Mouse (Mus musculus): ENCODE measurements around the gene Bicra.

Gene Bicra

GRCm38 (mm10) chr7:16047338-16048146, at the start of gene Bicra:
Bicra (minus strand) TSS chr7:16047921.
- DNase-seq (ENCODE audit: low spot score in 2 of 2): peak; percentile 83 to 84

DNA sequence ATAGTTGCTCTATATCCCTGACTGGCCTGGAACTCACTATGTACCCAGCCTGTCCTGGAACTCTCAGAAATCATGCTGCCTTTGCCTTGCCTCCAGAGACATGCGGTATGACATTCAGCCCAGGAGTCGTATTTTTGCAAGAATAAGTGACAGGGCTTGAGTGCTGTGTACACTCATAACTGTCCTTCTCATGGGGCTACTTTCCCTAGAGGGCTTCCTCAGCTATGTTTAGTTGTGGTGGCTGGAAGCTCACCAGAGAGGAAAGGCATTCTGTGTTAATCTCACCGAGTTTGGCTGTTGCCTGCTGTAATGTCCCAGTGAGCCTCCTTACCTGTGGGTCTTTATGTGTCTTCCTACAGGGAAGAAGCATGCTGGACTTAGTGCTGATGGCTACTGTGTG, 46.9 kb upstream of the Bicra start:
- no peak for DNase-seq (ENCODE audit: low spot score in 2 of 2)

DNA sequence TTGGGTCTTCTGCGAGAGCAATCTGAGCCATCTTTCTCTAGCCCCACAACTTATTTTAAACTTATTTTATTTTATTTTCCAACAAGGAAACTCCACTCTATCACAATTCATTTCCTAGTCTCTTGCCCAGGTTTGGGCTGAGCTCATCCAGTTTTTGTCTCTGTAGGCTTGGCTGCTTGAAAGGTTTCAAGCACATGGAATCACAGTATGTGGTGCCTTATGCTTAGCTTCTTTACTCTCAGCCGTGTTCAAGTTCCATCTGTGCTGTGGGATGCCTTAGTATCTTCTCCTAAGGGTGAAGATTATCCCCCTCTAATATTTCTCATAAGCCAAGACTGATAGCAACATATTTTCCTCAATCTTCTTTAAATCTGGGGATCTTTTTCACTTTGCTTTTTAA, 39.9 kb upstream of the Bicra start:
- no peak for DNase-seq (ENCODE audit: low spot score in 2 of 2)

DNA sequence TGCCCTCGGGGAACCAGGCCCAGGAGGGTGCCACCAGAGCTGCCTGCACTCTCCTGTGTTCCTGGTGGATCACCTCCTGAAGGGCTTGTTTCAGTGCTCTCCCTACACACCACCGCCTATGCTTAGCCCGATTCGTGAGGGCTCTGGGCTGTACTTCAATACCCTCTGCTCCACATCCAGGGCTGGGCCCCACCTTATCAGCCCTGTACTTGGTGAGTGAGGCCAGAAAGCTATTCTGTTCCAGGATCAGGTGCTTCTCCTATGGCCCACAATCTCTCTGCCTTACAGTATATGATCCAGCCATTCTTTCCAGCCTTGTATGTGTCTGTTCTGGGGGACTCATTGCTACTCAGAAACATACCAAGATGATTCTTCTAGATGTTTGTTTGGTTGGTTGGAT, 35.6 kb upstream of the Bicra start:
- no peak for DNase-seq (ENCODE audit: low spot score in 2 of 2)

- DNase-seq (ENCODE audit: low spot score in 2 of 2): no peak
Observed at GRCm38 (mm10) chr7:16080581-16080980, 32.9 kb upstream of the Bicra start.

DNA sequence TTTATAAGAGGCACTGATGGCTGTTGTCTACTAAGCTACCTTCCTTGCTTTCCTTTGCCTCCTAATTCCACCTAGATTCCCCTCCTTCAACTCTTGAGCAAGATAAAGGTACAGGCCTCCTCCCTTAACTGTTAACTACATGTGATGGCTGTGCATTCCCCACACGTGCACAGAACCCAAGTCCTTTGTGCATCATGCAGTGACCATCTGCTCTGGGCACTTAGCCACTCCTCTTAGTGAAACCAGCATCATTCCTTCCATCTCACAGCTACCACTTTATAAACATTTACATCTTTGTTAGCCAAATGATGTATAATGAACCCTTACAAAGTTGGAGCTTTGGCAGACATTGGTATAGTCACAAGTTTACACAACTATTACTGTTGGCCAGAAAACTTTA, 32.2 kb upstream of the Bicra start:
- DNase-seq (ENCODE audit: low spot score in 2 of 2): no peak

DNA sequence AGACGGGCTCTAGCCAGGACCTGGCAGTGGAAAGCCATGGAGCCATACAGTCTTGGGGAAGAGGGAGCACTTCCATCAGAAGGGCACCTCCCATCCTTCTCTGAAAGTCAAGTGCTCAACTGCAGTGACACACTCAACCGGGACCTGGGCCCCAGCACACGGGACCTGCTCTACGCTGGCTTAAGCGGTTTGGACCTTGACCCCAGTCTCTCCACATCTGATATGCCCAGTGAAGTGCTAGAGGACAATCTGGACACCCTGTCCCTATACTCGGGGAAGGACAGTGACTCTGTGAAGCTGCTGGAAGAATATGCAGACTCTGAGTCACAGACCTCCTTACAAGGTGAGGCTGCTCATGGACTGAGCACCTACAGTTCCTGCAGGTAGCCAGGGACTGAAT, 24.2 kb upstream of the Bicra start:
- DNase-seq (ENCODE audit: low spot score in 2 of 2): no peak

- DNase-seq (ENCODE audit: low spot score in 2 of 2): no peak
Observed at GRCm38 (mm10) chr7:16070846-16071245, 23.1 kb upstream of the Bicra start.

DNA sequence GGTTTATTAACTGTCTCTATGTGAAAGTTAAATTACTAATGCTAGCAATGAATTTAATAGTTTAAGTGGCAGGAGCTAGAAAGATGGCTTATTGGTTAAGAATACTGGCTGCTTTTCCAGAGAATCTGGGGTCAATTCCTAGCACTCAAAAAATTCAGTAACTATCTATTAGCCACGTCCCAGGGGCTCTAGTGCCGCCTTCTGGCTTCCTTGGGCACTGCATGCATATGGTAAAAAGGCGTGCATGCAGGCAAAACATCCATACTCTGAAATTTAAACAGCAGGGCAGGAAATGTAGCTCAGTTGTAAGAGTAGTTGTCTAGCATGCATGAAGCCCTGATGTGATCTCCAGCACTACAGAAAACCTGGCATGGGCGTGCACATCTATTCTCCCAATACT, 15.8 kb upstream of the Bicra start:
- DNase-seq (ENCODE audit: low spot score in 2 of 2): no peak

DNA sequence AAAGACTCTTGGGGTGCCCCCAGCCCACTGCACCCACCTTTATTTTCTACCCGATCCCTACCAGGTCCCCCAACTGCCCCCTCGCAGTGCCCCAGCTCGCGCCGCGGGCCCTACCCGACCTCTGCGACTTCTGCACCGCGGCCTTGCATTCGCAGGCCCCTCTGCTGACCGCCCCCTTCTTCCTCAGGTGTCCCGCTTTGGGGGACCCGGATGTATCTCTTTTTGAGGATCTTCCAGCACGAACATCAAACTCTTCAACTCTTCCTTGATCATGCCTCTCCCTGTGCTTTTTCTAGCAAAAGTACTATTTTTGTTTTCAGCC, 14.3 kb upstream of the Bicra start:
- DNase-seq (ENCODE audit: low spot score in 2 of 2): no peak

DNA sequence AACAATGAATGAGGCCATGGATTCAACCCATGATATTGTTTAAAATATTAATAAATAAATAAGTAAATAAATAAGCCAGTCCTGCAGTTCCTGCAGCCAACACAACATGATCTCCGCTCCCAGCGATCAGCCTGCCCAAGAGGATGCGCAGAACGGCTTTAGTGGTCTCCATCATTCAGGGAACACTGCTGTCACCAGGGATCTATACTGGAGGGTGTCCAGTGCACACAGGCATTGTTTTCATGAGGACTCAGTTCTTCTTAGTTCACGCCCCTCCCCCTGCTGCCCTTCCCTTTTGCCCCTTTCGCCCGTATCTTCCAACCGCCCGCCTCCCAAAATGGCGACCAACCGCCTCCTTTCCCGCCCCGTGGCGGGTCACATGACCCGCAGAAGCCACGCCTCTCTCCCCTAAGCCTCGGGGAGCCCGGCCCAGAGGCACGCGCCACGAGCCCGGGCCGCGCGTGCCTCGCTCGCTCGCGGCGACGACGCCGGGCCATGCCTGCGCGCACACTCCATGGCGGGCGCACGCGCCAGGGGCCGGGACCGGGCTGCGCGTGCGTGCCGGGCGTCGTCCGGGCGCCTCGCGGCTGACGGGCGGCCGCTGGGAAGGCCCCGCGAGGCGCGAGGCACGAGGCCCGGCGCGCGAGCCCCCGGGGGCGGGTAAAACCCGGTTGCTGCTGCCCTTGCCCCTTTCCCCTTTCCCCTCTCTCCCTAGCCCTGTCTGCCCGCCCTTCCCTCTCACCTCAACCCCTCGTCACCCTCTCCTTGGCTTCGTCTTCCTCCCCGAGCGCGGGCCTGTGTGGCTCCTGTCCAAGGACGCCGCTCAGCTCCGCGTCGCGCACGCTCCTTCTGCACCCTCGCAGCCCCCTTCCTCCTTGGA, 13.7 kb upstream of the Bicra start, which contains the start of gene Zfp541:
Gene Zfp541, plus strand, starts transcription at position 596 of the 880 bp plus-strand sequence.
- DNase-seq (ENCODE audit: low spot score in 2 of 2): no peak

DNA sequence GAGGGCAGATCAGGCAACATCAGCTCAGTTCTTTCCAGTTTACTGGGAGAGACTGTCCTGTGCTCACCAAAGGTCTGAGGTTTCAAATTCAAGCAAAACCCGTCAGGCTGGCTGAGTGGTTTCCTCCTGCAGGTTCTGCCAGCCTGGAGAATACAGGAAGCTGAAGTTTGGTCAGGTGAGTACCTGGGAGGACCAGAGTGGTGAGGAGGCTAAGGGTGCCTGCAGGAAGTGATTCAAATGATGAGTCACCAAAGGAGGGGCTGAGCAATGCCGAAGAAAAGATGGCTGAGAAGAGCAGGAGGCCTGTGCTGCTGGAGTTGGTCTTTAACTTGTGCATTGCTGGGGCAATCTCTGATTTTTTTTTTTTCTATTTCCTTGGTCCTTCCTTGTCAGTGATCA, 9.4 kb upstream of the Bicra start:
- DNase-seq (ENCODE audit: low spot score in 2 of 2): no peak

DNA sequence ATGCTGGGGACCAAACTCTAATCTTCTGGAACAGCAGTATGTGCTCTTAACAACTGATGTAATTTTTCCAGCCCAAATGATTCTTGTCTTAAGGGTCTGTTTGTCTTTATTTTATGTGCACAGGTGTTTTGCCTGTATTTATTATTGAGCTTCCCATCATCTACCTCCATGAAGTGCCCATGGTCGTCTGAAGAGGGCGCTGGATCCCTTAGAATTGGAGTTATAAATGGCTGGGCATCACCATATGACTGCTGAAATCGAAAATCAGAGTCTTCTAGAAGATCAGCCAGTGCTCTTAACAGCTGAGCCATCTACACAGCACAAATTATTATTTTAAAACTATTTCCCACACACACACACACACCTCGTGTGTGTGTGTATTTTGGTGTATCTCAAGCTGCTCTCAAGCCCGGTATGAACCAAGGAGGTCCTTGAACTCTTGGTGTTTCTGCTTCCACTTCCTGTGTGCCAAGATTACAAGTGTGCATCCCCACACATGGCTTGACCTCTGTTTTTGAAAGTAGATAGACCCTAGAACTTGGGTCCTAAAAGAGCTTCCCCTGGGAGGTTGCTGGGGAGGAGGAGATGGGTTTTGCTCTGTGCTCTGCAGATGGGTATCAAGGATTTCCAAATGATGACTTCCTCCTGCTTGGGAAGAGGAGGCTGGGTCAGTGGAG, 8.9 kb upstream of the Bicra start:
- no peak for DNase-seq (ENCODE audit: low spot score in 2 of 2)

GRCm38 (mm10) chr7:16055665-16056064, 7.9 kb upstream of the Bicra start:
- DNase-seq (ENCODE audit: low spot score in 2 of 2): no peak

DNA sequence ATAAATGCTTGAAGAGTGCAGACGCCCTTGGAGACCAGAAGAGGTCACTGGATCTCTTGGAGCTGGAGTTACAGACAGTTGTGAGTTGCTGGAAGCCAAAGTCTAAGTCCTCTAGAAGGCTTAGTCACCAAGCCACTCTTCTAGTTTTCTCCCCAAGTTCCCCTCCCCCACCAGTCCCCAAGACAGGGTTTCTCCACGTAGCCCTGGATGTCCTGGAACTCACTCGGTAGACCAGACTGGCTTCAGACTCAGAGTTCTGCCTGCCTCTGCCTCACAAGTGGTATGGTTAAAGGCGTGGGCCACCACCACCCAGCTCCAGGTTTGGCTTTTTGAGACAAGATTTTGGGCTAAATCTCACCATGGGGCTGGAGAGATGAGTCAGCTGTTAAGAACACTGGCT, 7.2 kb upstream of the Bicra start:
- DNase-seq (ENCODE audit: low spot score in 2 of 2): no peak

- DNase-seq (ENCODE audit: low spot score in 2 of 2): no peak
Observed at GRCm38 (mm10) chr7:16053105-16053504, 5.4 kb upstream of the Bicra start.

DNA sequence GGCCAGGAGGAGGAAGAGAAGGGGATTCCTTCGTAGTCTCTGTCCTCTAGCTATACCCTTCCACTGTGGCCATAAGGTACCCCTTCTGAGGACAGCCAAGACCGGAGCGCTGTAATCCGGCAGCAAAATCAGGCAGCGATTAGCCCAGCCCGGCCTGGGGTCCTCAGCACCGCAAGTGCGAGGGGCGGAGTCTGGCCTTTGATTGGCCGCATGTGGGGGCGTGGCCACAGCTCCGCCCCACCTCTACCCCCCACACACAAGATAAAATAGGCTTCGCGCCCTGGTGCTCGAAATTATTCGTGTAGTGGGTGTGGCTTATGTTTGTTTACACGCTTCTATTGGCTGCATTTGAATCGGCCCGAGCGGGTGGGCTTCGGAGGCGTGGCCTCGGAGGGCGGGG, 5.0 kb upstream of the Bicra start:
- peak; percentile 92 to 95 for DNase-seq (ENCODE audit: low spot score in 2 of 2)

- peak; percentile 57 to 74 for DNase-seq (ENCODE audit: low spot score in 2 of 2)
Observed at GRCm38 (mm10) chr7:16051883-16052595, 4.3 kb upstream of the Bicra start.

DNA sequence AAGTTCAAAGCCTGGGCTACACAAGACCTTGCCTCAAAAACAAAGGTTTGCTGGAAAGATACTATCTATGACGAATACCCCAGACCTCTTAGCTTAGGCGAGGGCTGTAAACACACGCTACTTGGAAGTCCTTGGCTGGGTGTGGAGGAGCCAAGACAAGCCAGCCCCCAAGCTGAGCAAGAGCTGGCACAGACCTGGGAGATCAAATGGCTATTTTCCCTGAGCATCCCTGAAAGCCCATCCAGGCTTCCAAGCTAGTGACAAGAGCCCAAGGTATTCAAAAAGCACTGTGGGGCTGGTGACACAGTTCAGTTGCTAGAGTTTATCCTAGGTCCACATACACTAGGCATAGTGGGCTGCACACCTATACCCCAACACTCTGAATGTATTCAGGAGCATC, 2.9 kb upstream of the Bicra start:
- DNase-seq (ENCODE audit: low spot score in 2 of 2): no peak

GRCm38 (mm10) chr7:16049576-16049915, 1.8 kb upstream of the Bicra start:
- DNase-seq (ENCODE audit: low spot score in 2 of 2): no peak

- DNase-seq (ENCODE audit: low spot score in 2 of 2): no peak
Observed at GRCm38 (mm10) chr7:16048675-16049575, 1.2 kb upstream of the Bicra start.

Data from frontal cortex, postnatal 10 days (tissue).